Mouse (Mus musculus) urinary bladder, adult 2 months (tissue): ENCODE results near the gene D10Jhu81e. TPM values are rescaled to one million over a fixed set of nuclear protein-coding genes. Genes with fewer than 3 reads are reported as not detected.
"Not testable (repeated sequence)": the region's sequence is repeated elsewhere in the genome, so short reads cannot be mapped to it uniquely, and the experiment has no call there.

Source experiments
- DNase-seq: peaks from one replicate; pipeline ENCODE4 v3.0.0; 2022; ENCODE audit warnings: low spot score
- polyA plus RNA-seq: library from polyadenylated mRNA; depleted of rRNA; stranded (reverse); fragments of >200 nt; gene quantifications from 2 replicates; pipeline ENCODE4 v1.2.3, GENCODE M21; 2012; rRNA removed

D10Jhu81e gene
- polyA plus RNA-seq, result 76.4 and 90.3 TPM in 2 replicates

- DNase-seq, result peak; percentile 99
These were observed at the start of gene D10Jhu81e for GRCm38 (mm10) chr10:78169281-78170042. Gene D10Jhu81e, minus strand, starts transcription at chr10:78169782.

DNA sequence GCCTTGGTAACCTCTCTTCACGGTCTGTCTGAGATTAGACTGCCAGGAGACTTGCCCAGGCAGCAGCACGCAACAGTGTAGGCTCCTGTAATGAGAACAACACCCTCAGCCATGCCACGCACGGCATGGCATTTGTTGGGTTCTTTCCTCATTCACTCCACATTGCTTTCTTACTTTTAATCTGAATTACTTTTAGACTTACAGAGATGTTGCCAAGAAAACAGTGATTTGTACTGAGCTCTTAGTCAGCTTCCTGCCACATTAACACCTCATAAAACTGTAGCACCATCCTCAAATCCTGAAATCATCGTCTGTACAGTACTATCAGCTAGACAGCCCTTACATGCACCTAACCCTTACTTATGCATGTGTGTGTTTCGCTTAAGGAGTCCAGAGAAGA, 49.0 kb upstream of the D10Jhu81e start:
- no peak for DNase-seq

DNA sequence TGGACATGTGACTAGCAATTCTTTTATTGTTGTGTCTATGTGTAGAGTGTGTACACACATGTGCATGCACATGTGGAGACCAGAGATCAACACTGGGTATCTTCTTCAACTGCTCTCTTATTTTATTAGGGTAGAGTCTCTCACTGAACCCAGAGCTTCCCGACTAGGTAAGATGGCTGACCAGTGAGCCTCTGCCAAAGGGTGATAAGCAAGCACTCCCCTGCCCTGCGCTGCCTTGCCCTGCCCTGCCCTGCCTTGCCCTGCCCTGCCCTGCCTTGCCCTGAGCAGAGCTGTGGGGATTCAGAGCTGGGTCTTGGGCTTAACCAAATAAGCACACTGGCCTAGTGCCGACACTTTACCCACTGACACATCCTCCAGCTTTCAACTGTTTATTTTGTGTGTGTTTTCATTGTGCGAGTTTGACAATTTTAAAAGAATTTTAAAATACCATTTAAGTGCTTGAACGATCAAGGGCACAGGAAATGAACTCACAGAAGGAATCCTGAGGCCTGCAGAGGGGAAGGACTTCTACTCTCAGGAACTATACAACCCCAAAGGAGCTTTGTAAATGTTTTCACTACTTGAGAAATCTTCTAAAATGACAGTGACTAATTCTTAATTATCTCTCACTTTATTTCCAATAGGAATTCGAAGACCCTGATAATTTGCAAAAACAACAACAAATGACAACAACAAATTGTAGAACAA, 46.9 kb upstream of the D10Jhu81e start:
- DNase-seq, result no peak

- no peak for DNase-seq
These were observed 44.8 kb upstream of the D10Jhu81e start for GRCm38 (mm10) chr10:78214371-78214770.

- no peak for DNase-seq
These were observed 41.7 kb upstream of the D10Jhu81e start for GRCm38 (mm10) chr10:78211311-78211710.

GRCm38 (mm10) chr10:78201182-78201581, 31.6 kb upstream of the D10Jhu81e start:
- DNase-seq, result no peak

- DNase-seq, result no peak
These were observed 23.4 kb upstream of the D10Jhu81e start for GRCm38 (mm10) chr10:78192933-78193332.

DNA sequence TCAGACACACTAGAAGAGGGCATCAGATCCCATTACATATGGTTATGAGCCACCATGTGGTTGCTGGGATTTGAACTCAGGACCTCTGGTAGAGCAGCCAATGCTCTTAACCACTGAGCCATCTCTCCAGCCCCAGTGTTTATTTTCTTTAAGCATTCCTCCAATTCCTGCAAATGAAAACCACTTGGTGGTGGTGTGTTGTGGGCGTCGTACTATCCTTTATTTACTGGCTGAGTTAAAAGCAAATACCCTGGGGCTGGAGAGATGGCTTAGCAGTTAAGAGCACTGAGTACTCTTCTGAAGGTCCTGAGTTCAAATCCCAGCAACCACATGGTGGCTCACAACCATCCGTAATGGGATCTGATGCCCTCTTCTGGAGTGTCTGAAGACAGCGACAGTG, 16.5 kb upstream of the D10Jhu81e start:
- DNase-seq, result not testable (repeated sequence)

DNA sequence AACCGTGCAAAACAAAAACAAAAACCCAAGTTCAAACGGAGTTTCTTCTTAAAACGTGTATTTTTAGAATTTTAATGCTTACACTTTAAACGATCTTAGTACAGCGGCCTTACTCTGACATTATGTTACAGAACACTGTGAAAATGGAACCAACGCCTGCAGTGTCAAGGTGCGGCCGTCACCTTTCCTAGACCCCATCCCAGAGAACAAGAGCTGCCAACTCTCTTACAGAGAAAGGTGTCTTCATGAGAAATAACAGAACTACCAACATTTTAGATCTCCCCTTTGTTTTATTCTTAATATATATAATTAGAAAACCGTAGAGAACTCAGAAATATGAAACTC, 15.8 kb upstream of the D10Jhu81e start:
- no peak for DNase-seq

DNA sequence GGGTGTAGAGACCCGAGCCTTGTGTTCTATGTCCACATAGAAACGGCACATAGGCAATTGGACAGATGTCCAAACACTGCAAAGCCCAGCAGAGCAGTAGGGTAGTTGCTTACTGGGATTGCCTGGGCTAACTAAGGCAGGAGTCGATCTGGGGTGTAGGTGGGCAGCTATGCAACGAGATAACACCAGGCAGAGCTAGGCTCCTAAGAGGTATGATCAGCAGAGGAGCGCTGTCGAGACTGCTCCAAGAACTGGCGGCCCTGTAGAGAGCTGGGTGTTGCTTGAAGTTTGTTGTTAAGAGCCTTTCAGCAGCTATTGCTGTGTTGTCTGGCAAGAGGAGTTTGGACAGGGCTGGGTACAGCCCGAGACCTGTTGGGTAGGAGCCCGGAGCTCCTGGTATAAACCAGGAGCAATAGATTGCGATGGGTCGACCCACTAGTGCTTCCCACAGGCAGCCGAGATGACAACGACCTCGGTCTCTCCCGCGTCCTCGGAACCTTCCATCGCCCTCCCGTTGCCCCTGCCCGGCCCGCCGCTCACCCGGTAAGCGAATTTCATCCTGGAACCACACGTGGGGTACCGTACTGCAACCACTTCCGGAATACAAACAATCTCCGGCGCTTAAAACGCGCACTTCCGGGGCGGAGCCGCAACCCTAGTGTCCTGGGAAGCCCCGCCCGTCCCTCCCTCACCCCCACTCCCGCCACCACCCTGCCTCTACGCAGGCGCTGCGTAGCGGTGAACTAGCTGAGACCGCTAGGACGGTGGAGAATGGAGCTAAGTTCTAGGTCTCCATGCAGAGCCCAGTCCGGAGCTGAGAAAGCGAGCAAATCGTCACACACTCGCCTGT, 15.2 kb upstream of the D10Jhu81e start, which contains the start of gene Pwp2:
TSS of gene Pwp2 (minus strand) at position 619 of the 850 bp plus-strand sequence.
- peak; percentile 64 for DNase-seq

GRCm38 (mm10) chr10:78183577-78183976, 14.0 kb upstream of the D10Jhu81e start:
- DNase-seq, result no peak

DNA sequence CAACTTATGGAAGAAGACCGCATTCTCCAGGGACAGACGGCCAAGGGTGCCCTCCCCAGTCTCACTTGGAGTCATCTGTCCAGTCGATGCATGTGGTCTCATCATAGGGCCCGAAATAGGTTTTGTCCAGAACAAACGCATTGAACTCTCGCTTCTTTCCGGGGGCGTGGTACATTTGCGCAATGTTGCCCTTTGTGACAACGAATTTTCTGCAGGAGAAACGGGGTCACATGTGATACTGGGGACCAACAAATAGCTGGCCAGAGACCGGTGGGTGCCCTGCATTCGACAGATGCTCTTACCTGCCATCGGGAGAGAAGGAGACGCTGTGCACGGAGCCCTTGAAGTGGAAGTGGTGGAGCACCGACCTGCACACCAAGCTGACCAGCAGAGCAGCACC, 12.7 kb upstream of the D10Jhu81e start:
- no peak for DNase-seq

DNA sequence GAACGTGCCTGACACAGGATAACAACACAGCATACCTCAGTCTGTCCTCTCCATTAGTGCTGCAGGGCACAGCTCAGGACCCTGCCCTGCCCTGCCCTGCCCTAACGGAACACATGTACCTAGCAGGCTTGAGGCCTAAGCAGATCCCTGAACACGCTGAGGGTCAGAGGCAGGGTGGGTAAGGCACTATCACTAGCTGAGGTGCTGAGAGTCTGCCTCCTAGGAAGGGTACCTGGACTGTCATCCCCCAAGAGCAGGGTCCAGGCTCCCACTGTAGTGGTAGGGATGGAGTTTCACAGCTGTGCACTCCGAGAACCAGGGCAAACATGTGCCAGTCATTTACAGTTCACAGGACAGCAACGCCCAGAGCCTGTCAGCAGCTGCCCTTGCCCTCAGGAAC, 4.9 kb upstream of the D10Jhu81e start:
- DNase-seq, result no peak

GRCm38 (mm10) chr10:78171581-78171980, 2.0 kb upstream of the D10Jhu81e start:
- no peak for DNase-seq

- no peak for DNase-seq
These were observed 1.5 kb upstream of the D10Jhu81e start for GRCm38 (mm10) chr10:78171057-78171456.

GRCm38 (mm10) chr10:78170445-78170844, 863 bp upstream of the D10Jhu81e start:
- DNase-seq, result no peak

DNA sequence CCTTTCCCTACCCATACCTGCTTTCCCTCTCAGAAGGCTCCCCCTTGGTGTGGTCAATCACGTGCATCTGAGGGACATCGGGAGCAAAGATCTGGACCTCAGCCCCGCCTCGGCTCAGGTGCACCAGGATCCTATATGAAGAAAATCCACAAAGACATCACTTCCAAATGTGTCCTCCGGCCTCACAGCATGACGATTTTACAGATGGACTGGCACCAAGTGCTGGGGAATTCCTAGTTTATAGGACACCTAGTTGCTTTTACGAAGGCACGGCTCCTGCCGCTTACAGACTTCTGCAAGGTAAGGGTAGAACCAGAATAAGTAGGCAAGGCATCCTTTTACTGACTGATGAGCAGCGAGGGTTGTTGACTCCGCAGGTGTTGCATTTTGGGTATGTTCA, 790 bp downstream of the D10Jhu81e start:
- no peak for DNase-seq

GRCm38 (mm10) chr10:78167775-78168174, 1.8 kb downstream of the D10Jhu81e start:
- no peak for DNase-seq

- no peak for DNase-seq
These were observed 2.2 kb downstream of the D10Jhu81e start for GRCm38 (mm10) chr10:78167333-78167732.

- DNase-seq, result no peak
These were observed 4.2 kb downstream of the D10Jhu81e start for GRCm38 (mm10) chr10:78165256-78166005.

DNA sequence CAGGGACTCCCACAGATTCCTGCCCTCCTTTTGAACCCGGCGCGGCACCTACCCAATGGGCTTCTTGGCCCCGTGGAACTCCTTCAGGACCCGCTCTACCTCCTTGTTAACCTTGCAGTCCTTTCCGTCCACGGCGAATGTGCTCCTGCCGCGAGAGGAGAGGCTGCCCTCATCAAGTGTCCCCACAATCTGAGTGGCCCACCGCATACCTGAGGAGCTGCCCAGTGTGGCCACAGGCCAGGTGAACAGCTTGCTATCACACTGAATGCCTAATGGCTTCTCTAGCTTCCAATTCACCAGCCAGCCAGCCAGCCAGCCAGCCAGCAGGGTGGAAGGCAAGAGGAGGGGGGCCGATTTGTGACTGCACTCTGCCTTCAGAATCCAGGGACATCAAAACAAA, 4.8 kb downstream of the D10Jhu81e start:
- no peak for DNase-seq

GRCm38 (mm10) chr10:78163923-78164322, 5.7 kb downstream of the D10Jhu81e start:
- DNase-seq, result no peak
